Mouse (Mus musculus) intestine, embryonic 14.5 days (tissue): ENCODE results near the gene Slc25a10. TPM values are rescaled to one million over a fixed set of nuclear protein-coding genes. Genes with fewer than 3 reads are reported as not detected.

Experiments used
- ATAC-seq: fragments of 200-750 bp; cut with Nextera tagmentation; replicated peaks from 2 replicates; pipeline ENCODE4 v1.8.0; 2017; ENCODE audit warnings: low read depth, moderate number of reproducible peaks, moderate TSS enrichment, moderate library complexity; ENCODE audit not compliant: low FRiP score, low TSS enrichment
- DNase-seq: peaks from one replicate; pipeline ENCODE4 v3.0.0-alpha.2; 2018; ENCODE audit warnings: low spot score
- H3K27ac ChIP-seq: fragments of 300-500 bp; sonication (generic); 2 replicates; pipeline ENCODE4 v1.5.1; 2014; ENCODE audit warnings: low read depth, mild to moderate bottlenecking, control low read depth
- H3K27me3 ChIP-seq: fragments of 300-500 bp; sonication (generic); replicated peaks from 2 replicates; pipeline ENCODE4 v1.6.1; 2014; ENCODE audit warnings: low read length, control low read depth; ENCODE audit not compliant: control insufficient read depth, insufficient read depth
- H3K36me3 ChIP-seq: fragments of 300-500 bp; sonication (generic); 2 replicates; pipeline ENCODE4 v1.6.1; 2014; ENCODE audit warnings: low read length, control low read depth; ENCODE audit not compliant: control insufficient read depth, insufficient read depth
- H3K4me1 ChIP-seq: fragments of 300-500 bp; sonication (generic); replicated peaks from 2 replicates; pipeline ENCODE4 v1.6.1; 2014; ENCODE audit warnings: low read length, control low read depth, mixed read lengths; ENCODE audit not compliant: control insufficient read depth, insufficient read depth
- H3K4me2 ChIP-seq: fragments of 300-500 bp; sonication (generic); 2 replicates; pipeline ENCODE4 v1.6.1; 2014; ENCODE audit warnings: low read length
- H3K4me3 ChIP-seq: fragments of 300-500 bp; sonication (generic); 2 replicates; pipeline ENCODE4 v1.5.1; 2014; ENCODE audit warnings: low read depth, low read length, control low read depth, mixed read lengths
- H3K9ac ChIP-seq: fragments of 300-500 bp; sonication (generic); 2 replicates; pipeline ENCODE4 v1.6.1; 2014; ENCODE audit warnings: mild to moderate bottlenecking, low read length
- H3K9me3 ChIP-seq: fragments of 300-500 bp; sonication (generic); 2 replicates; pipeline ENCODE4 v1.6.1; 2016; ENCODE audit warnings: low read length, control low read depth; ENCODE audit not compliant: control insufficient read depth
- WGBS: fragments of 180-500 bp; shearing (Covaris S2); extraction: QIAGEN DNeasy Blood & Tissue Kit; methylation state at CpG from one replicate; pipeline ENCODE4 v1.1.7; 2014; 5-methylcytosine and 5-hydroxymethylcytosine counted together
- polyA plus RNA-seq: library from polyadenylated mRNA; unstranded; fragments of >200 nt; fragmentation: Nextera tagmentation; extraction: Ambion mirVana; gene quantifications from 2 replicates; pipeline ENCODE4 v1.2.1, GENCODE M21; 2014

The Slc25a10 gene
- polyA plus RNA-seq, 1 experiment from 2014 or later = 83.1 TPM

DNA sequence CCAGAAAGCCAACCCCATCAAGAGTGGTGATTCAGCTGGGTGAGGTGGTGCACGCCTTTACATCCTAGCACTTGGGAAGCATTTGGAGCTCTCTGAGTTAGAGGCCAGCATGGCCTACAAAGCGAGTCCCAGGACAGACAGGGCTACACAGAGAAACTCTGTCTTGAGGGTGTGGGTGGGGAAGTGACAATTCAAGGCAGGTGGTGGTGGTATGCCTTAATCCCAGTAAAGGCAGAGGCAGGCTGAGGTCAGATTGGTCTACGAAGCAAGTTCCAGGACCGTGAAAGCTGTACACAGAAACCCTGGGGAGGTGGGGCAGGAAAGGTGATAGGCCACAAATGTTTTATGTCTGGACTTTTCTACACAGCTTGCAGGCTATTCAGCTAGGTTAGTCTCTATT, 36.7 kb upstream of the Slc25a10 start:
- ATAC-seq = no peak
- no peaks in the 10 kb centered on the region for H3K9me3 ChIP-seq
- peaks cover 5% of the 10 kb centered on the region for H3K36me3 ChIP-seq
- no peak overlapping the region for H3K4me2 ChIP-seq
- H3K4me1 ChIP-seq = peaks cover 13% of the 10 kb centered on the region; the same call in 1 of the 2 replicates
- no peaks in the 10 kb centered on the region for H3K27me3 ChIP-seq
- H3K9ac ChIP-seq = no peak overlapping the region; the same call in 1 of the 2 replicates
- H3K4me3 ChIP-seq = no peak overlapping the region
- DNase-seq = no peak
- no peak overlapping the region for H3K27ac ChIP-seq
- 95% methylated on average over 4 of the region's 4 CpGs for WGBS

DNA sequence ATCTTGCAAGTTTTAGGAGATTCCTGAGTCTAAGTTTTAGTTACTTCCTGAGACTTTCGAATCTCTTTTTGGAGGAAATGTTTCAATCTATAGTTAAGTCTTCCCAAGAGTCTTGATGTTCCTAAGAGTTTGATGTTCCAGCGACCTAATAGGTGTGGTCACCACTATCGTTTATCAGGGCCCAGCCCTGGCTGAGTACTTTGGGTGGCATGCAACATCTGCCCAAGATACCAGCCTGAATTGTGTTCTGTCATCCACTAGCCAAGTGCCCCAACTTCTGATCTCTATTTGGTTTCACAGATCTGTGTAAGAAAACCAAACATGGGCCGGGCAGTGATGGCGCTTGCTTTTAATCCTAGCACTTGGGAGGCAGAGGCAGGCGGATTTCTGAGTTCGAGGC, 36.2 kb upstream of the Slc25a10 start:
- Histone ChIP-seq H3K4me3 (no peak overlapping the region), H3K4me2 (no peak overlapping the region), H3K36me3 (peaks cover 8% of the 10 kb centered on the region), H3K9ac (no peak overlapping the region), H3K27ac (no peak overlapping the region), H3K4me1 (peaks cover 13% of the 10 kb centered on the region; the same call in 1 of the 2 replicates), H3K9me3 (no peaks in the 10 kb centered on the region), H3K27me3 (no peaks in the 10 kb centered on the region)
- 93% methylated on average over 7 of the region's 7 CpGs for WGBS
- ATAC-seq (no peak), DNase-seq (no peak)

DNA sequence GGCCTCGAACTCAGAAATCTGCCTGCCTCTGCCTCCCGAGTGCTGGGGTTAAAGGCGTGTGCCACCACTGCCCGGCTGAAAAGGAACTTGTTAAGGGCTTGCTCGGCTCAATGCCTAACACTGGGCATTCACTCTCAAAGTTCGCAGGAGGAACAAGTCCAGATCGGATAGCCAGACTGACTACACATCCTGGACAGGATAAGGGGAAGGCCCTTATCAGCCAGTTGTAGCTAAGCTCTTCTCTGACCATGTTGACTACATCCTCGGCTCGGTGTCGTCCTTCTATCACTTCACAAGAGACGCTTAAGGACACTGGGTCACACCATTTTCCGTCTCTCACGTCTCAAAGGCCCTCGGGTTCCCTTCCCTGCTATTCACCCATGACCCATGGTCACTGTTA, 34.3 kb upstream of the Slc25a10 start:
- Histone ChIP-seq H3K9me3 (no peaks in the 10 kb centered on the region), H3K27ac (peak overlapping the region; percentile 71), H3K4me2 (peak overlapping the region; percentile 92), H3K27me3 (no peaks in the 10 kb centered on the region), H3K9ac (peak overlapping the region; percentile 90), H3K4me1 (peaks cover 13% of the 10 kb centered on the region; the same call in 1 of the 2 replicates), H3K36me3 (peaks cover 27% of the 10 kb centered on the region), H3K4me3 (peak overlapping the region; percentile 96)
- DNase-seq (no peak), ATAC-seq (0 out of 2 replicates have a peak, but pooled peaks have one; percentile 2)
- 30% methylated on average over 14 of the region's 14 CpGs for WGBS

DNA sequence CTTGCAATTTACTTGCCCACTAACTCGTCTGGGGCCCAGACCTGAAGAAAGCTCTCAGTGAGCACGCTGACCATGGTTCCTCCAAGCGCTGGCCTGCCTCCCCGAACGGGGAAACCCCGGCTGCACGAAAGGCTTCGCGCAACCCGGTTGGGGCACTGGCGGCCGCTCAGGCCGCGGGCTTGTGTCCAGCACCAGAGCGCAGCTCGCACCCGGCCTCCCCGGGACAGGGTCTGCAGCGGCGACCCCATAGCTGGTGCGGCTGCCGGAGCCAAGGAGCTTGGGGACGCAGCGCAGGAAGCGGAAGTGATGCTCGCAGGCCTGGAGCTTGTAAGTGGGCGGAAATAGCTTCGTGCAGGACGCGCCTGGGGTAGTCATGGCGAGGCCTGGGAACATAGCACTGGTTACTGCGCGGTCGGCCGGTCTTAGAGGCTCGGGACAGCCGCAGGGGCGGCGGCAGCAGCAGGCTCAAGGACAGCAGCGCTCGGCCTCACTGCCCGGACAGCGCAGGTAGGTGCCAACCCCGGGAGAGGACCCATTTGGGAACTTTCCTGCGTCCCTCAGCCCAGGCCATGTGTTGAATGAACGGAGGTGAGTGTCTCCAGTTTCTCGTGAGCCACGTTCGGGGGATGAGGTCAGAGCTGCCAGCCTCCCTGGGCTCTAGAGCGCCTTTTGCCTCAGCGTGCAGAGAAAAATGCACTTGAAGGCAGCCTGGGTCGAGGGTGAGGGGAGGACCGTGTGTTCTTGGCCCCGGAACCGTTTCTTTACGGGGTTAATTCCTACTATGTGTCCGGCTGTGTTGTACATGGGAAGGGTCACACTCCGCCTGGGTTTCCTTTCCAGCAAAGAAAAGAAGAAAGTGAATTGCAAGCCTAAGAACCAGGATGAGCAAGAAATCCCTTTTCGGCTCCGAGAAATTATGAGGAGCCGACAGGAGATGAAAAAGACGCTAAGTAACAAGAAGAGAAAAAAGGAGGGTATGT, 33.6 kb upstream of the Slc25a10 start, which contains the start of the genes Oxld1 and Ccdc137:
Gene Oxld1, minus strand, starts transcription at position 297 of the 980 bp plus-strand sequence.
Gene Ccdc137, plus strand, starts transcription at position 344 of the 980 bp plus-strand sequence.
- H3K36me3 ChIP-seq = peaks cover 30% of the 10 kb centered on the region
- peak within 1 kb of the TSS; percentile 96 for H3K4me3 ChIP-seq
- DNase-seq = peak; percentile 89
- H3K4me2 ChIP-seq = peak within 1 kb of the TSS; percentile 92
- peak; percentile 80 for ATAC-seq
- H3K27ac ChIP-seq = peak within 1 kb of the TSS; percentile 71
- peaks cover 13% of the 10 kb centered on the region; the same call in 1 of the 2 replicates for H3K4me1 ChIP-seq
- H3K9ac ChIP-seq = peak within 1 kb of the TSS; percentile 90
- no peaks in the 10 kb centered on the region for H3K27me3 ChIP-seq
- H3K9me3 ChIP-seq = no peaks in the 10 kb centered on the region
- 3% methylated on average over 62 of the region's 62 CpGs for WGBS

DNA sequence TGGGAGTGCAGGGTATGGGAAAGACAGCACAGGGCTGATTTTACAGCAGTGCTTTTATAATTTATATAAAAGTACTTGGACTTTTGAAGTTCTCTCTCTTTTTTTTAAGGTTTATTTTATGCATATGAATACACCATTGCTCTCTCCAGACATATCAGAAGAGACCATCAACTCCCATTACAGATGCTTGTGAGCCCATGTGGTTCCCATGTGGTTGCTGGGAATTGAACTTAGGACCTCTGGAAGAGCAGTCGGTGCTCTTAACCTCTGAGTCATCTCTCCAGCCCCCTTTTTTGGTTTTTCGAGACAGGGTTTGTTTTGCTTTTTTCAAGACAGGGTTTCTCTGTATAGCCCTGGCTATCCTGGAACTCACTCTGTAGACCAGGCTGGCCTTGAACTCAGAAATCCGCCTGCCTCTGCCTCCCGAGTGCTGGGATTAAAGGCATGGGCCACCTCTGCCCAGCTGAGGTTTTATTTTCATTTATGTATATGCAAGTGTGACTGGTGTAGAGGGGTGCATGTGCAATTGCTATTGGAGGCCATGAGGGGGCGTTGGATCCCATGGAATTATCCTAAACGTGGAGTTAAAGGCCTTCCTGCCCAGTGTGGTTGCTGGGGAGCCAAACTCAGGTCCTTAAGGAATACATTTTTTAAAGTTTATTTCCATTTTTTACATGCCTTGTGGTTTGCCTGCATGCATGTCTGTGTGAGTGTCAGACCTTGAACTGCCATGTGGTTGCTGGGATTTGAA, 32.6 kb upstream of the Slc25a10 start:
- Histone ChIP-seq H3K4me1 (peaks cover 13% of the 10 kb centered on the region; the same call in 1 of the 2 replicates), H3K4me3 (peak overlapping the region; percentile 96), H3K27ac (no peak overlapping the region), H3K36me3 (peaks cover 35% of the 10 kb centered on the region), H3K27me3 (no peaks in the 10 kb centered on the region), H3K9ac (peak overlapping the region; percentile 90), H3K4me2 (peak overlapping the region; percentile 92), H3K9me3 (no peaks in the 10 kb centered on the region)
- DNase-seq (no peak), ATAC-seq (no peak)
- 68% methylated on average over 6 of the region's 6 CpGs for WGBS

DNA sequence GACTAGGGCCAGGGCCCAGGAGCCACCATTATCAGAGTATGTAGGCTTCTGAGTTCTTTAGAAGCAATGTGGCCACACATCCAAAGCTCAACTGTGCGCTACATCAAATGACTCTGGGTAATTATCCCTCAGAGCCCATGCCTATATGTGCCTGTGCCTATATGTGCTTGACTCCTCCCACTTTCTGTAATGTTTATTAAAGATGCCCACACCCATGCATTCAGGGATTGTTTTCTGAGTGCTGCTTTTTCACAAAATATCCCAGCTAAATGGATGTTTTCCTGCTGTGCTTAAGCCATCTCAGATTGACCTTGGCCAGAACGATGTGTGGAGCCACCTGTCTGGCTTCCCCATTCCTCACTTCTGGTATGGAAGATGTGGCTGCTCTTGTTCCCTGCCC, 28.1 kb upstream of the Slc25a10 start:
- ATAC-seq = no peak
- Histone ChIP-seq H3K9me3 (no peaks in the 10 kb centered on the region), H3K4me2 (no peak overlapping the region), H3K27ac (no peak overlapping the region), H3K9ac (no peak overlapping the region), H3K27me3 (no peaks in the 10 kb centered on the region), H3K4me3 (no peak overlapping the region), H3K36me3 (peaks cover 40% of the 10 kb centered on the region), H3K4me1 (peaks cover 24% of the 10 kb centered on the region)
- no peak for DNase-seq
- 90% methylated on average over 2 of the region's 2 CpGs for WGBS

DNA sequence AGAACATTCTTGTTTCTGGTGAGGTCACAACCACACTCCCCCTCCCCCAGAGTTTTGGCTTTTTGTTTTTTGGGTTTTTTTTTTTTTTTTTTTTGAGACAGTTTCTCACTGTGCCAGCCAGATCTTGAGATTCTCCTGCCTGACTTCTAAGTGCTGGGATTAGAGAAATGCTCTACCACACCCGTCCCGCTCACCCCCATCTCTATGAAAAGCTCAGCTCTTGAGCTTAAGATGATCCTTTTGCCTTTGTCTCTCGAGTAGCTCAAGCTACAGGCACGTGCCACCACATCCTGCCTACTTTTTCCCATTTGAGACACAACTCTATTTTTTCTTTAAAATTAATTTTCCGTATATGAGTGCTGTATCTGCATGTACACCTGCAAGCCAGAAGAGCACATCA, 27.3 kb upstream of the Slc25a10 start:
- Histone ChIP-seq H3K36me3 (peaks cover 45% of the 10 kb centered on the region), H3K9ac (no peak overlapping the region), H3K4me3 (no peak overlapping the region), H3K9me3 (no peaks in the 10 kb centered on the region), H3K4me1 (peaks cover 19% of the 10 kb centered on the region), H3K27ac (no peak overlapping the region), H3K27me3 (no peaks in the 10 kb centered on the region), H3K4me2 (no peak overlapping the region)
- no peak for ATAC-seq
- DNase-seq = no peak
- WGBS = 93% methylated on average over 5 of the region's 5 CpGs

DNA sequence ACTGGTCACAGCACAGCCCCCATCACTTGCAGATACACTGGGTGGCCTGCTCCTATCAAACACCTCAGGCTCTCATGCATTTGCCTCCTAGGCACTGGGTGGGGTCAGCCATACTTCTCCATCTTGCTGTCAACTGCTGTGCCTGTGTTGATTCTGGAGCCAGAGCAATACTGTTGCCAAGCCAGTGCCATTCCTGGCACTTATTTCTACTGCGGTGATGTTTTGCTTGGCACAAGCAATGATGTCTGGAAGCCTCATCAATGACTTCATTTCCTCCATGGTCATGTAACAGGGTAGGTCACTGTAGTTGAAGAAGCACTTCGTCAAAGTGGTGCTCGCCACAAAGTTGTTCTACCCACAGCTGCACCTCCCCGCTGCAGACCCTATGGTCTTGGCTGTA, 26.1 kb upstream of the Slc25a10 start:
- no peak for ATAC-seq
- WGBS = 93% methylated on average over 4 of the region's 4 CpGs
- Histone ChIP-seq H3K36me3 (peaks cover 48% of the 10 kb centered on the region), H3K4me2 (no peak overlapping the region), H3K9ac (no peak overlapping the region), H3K9me3 (no peaks in the 10 kb centered on the region), H3K4me1 (peaks cover 18% of the 10 kb centered on the region), H3K27ac (no peak overlapping the region), H3K27me3 (no peaks in the 10 kb centered on the region), H3K4me3 (no peak overlapping the region)
- no peak for DNase-seq
